Mouse (Mus musculus) duodenum, adult 2 months (tissue): Measurements from ENCODE around the gene Wasf3. TPM values are rescaled to one million over a fixed set of nuclear protein-coding genes. Genes with fewer than 3 reads are reported as not detected.

ENCODE experiments used
- polyA plus RNA-seq: library from polyadenylated mRNA; depleted of rRNA; stranded (reverse); fragments of >200 nt; gene quantifications from 2 replicates; pipeline ENCODE4 v1.2.3, GENCODE M21; 2012; ENCODE audit warnings: low replicate concordance; rRNA removed

Gene Wasf3
- polyA plus RNA-seq: 0.56 and 2.1 TPM in 2 replicates

DNA sequence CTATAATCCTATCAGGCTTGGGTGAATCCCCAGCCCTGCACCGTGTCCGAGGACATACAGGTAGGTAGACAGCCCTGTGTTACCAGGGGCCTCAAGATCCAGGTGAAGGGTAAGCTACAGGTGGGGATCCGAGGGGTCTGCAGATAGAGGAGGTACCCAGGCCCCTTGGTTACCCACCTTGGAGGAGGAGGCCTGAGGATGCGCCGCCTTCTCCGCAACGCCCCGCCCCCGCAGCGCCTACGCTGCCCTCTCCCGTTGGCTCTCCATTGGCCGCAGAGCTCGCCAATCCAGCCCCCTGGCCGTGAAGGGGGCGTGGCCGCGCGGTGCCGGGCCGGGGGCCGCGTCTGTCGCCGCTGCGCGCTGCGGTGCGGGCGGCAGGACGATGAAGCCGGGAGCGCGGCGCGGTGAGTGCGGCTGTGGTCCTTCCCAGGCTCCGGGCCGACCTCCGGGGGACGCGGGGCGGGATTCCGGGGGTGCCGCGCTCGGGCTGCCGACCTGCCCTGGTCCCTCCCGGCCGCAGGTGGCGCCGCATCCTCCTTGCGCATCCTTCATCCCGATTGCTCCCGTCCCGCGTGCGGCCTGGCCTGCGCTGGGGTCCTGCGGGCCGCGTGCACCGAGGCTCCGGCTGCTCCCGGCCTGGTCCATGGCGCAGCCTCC is at the start of gene Wasf3:
TSS of gene Wasf3 (plus strand) at position 51 of the 657 bp plus-strand sequence.

DNA sequence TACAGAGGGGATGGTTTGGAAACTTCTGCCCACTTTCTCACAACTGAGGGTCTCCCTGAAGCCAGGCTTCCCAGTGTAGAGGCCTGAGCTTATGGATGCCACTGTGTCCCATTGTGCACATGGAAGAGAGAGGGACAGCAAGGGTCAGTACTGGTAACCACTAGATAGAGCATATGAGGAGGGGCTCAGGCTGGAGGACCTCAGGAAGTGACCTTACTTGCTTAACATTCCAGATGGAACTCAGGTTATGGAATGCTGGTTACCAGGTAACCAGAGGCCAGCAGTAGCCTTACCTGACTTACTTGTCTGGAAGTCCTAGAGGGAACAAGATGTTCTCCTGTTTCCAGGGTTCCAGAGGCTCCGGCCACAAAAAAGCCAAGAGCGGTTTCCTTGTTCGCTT is 96.9 kb downstream of the Wasf3 start, which contains the start of gene Gm6408:
TSS of gene Gm6408 (plus strand) at position 301 of the 400 bp plus-strand sequence.

DNA sequence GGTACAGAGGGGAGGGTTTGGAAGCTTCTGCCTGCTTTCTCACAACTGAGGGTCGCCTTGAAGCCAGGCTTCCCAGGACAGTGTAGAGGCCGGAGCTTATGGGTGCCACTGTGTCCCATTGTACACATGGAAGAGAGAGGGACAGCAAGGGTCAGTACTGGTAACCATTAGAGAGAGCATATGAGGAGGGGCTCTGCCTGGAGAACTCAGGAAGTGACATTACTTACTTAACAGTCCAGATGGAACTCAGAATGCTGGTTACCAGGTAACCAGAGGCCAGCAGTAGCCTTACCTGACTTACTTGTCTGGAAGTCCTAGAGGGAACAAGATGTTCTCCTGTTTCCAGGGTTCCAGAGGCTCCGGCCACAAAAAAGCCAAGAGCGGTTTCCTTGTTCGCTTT is 106.3 kb downstream of the Wasf3 start, which contains the start of gene Gm6370:
TSS of gene Gm6370 (plus strand) at position 301 of the 400 bp plus-strand sequence.

DNA sequence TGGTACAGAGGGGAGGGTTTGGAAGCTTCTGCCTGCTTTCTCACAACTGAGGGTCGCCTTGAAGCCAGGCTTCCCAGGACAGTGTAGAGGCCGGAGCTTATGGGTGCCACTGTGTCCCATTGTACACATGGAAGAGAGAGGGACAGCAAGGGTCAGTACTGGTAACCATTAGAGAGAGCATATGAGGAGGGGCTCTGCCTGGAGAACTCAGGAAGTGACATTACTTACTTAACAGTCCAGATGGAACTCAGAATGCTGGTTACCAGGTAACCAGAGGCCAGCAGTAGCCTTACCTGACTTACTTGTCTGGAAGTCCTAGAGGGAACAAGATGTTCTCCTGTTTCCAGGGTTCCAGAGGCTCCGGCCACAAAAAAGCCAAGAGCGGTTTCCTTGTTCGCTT is 117.3 kb downstream of the Wasf3 start, which contains the start of gene 4930449I24Rik:
TSS of gene 4930449I24Rik (plus strand) at position 301 of the 400 bp plus-strand sequence.

DNA sequence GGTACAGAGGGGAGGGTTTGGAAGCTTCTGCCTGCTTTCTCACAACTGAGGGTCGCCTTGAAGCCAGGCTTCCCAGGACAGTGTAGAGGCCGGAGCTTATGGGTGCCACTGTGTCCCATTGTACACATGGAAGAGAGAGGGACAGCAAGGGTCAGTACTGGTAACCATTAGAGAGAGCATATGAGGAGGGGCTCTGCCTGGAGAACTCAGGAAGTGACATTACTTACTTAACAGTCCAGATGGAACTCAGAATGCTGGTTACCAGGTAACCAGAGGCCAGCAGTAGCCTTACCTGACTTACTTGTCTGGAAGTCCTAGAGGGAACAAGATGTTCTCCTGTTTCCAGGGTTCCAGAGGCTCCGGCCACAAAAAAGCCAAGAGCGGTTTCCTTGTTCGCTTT is 129.0 kb downstream of the Wasf3 start, which contains the start of gene Gm3402:
TSS of gene Gm3402 (plus strand) at position 301 of the 400 bp plus-strand sequence.

Other genes with a start within 250 kb of the Wasf3 start
- 0.11 TPM in 1 of 2 replicates, not detected in the other for gene Gm5565, start 224.4 kb upstream of the Wasf3 start, polyA plus RNA-seq
- gene Gm6309, start 214.3 kb upstream of the Wasf3 start, polyA plus RNA-seq: not detected in 2 replicates
- gene 1700001J03Rik, start 199.7 kb upstream of the Wasf3 start, polyA plus RNA-seq: 0.13 and 0.30 TPM in 2 replicates
- gene Rnf6, start 163.4 kb upstream of the Wasf3 start, polyA plus RNA-seq: 5.0 and 6.3 TPM in 2 replicates
- 21.2 and 33.6 TPM in 2 replicates for gene Cdk8, start 153.8 kb upstream of the Wasf3 start, polyA plus RNA-seq
- not detected in 2 replicates for gene Gm6408, start 97.0 kb downstream of the Wasf3 start, polyA plus RNA-seq
- gene Gm6370, start 106.4 kb downstream of the Wasf3 start, polyA plus RNA-seq: not detected in 2 replicates
- not detected in 2 replicates for gene 4930449I24Rik, start 117.4 kb downstream of the Wasf3 start, polyA plus RNA-seq
- not detected in 2 replicates for gene Gm3402, start 129.1 kb downstream of the Wasf3 start, polyA plus RNA-seq
- not detected in 2 replicates for gene Gm3404, start 140.8 kb downstream of the Wasf3 start, polyA plus RNA-seq
- not detected in 2 replicates for gene Gm3409, start 152.7 kb downstream of the Wasf3 start, polyA plus RNA-seq
- gene Gm3415, start 171.2 kb downstream of the Wasf3 start, polyA plus RNA-seq: not detected in 2 replicates
- 0.08 TPM in 1 of 2 replicates, not detected in the other for gene Gpr12, start 200.3 kb downstream of the Wasf3 start, polyA plus RNA-seq